Mouse (Mus musculus) heart, adult 2 months (tissue): ENCODE measurements around the gene Lyzl4. TPM values are rescaled to one million over a fixed set of nuclear protein-coding genes. Genes with fewer than 3 reads are reported as not detected.

Experiments used
- DNase-seq, 2 experiments: peaks; one replicate each; pipeline ENCODE4 v3.0.0; 2021
- H3K27ac ChIP-seq: fragments of 200-600 bp; 2 replicates; pipeline ENCODE4 v1.8.1; 2022
- H3K27me3 ChIP-seq: fragments of 200-500 bp; 2 replicates; pipeline ENCODE4 v1.6.1; 2012; ENCODE audit warnings: mild to moderate bottlenecking, low read length, inconsistent platforms, mixed read lengths; ENCODE audit not compliant: control insufficient read depth, insufficient read depth
- H3K36me3 ChIP-seq: fragments of 200-500 bp; 2 replicates; pipeline ENCODE4 v1.6.1; 2012; ENCODE audit warnings: low read length, inconsistent platforms; ENCODE audit not compliant: control insufficient read depth, insufficient read depth
- H3K4me1 ChIP-seq: fragments of 200-500 bp; 2 replicates; pipeline ENCODE4 v1.6.1; 2011; ENCODE audit warnings: low read length; ENCODE audit not compliant: control insufficient read depth, insufficient read depth
- H3K4me3 ChIP-seq: fragments of 200-600 bp; 2 replicates; pipeline ENCODE4 v1.8.1; 2022
- H3K79me2 ChIP-seq: fragments of 200-500 bp; replicated peaks from 2 replicates; pipeline ENCODE4 v1.6.1; 2012; ENCODE audit warnings: mild to moderate bottlenecking, inconsistent platforms, low read length, moderate library complexity, mixed read lengths; ENCODE audit not compliant: control insufficient read depth, insufficient read depth
- H3K9ac ChIP-seq: fragments of 200-500 bp; 2 replicates; pipeline ENCODE4 v1.6.1; 2012; ENCODE audit warnings: low read depth, mild to moderate bottlenecking, control low read depth, inconsistent platforms, low read length, mixed read lengths
- CTCF ChIP-seq: fragments of 200-600 bp; IDR thresholded peaks from 2 replicates; pipeline ENCODE4 v1.8.1; 2022; ENCODE audit warnings: antibody characterized with exemption, mild to moderate bottlenecking, moderate library complexity
- EP300 ChIP-seq: fragments of 200-500 bp; IDR thresholded peaks from 2 replicates; pipeline ENCODE4 v1.6.1; 2011; ENCODE audit warnings: low read depth, low read length, control low read depth; ENCODE audit not compliant: insufficient read depth
- POLR2A ChIP-seq: fragments of 200-500 bp; IDR thresholded peaks from 2 replicates; pipeline ENCODE4 v1.6.1; 2011; ENCODE audit warnings: mild to moderate bottlenecking, low read depth, low read length, control low read depth; ENCODE audit not compliant: insufficient read depth
- WGBS: fragments of 180-500 bp; shearing (Covaris S2); methylation state at CpG from one replicate; pipeline ENCODE4 v1.1.7; 2018; 5-methylcytosine and 5-hydroxymethylcytosine counted together
- intact Hi-C: fragments of 180-260 bp; cut with DNase I; formaldehyde crosslinking; loops from one replicate; pipeline ENCODE4 v1.15.1; 2025
- polyA plus RNA-seq: library from polyadenylated mRNA; depleted of rRNA; stranded (reverse); fragments of >200 nt; gene quantifications from 2 replicates; pipeline ENCODE4 v1.2.3, GENCODE M21; 2012; rRNA removed
- total RNA-seq, 2 experiments: library from RNA; stranded (reverse); gene quantifications; 2 replicates each; pipeline ENCODE4 v1.2.3; 2021

Gene Lyzl4
- total and polyA plus RNA-seq, 3 experiments = 0.12 TPM; not detected in 2

DNA sequence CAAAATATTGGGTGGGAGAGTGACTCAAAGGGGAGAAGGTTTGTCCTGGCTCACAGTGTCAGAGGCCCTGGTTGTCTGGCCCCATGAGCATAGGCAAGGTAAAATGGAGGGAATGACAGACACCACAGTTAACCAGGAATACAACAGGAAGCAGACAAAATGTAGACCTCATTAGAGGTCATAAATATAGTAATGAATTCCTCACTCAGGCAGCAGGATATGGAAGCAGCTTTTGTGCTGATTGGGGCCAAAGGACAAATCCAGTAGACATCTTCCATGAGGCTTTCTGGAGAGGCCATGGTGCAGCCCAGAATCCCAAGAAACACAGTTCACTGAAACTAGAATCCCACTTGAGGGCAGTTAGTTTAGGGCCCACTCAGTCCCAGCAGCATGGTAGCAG is 92.5 kb downstream of the Lyzl4 start:
- Histone ChIP-seq H3K79me2 (no peaks in the 10 kb centered on the region), H3K4me1 (no peaks in the 10 kb centered on the region), H3K36me3 (no peaks in the 10 kb centered on the region), H3K4me3 (no peak overlapping the region), H3K9ac (no peak overlapping the region), H3K27me3 (no peaks in the 10 kb centered on the region), H3K27ac (no peak overlapping the region)
- TF ChIP-seq CTCF = no peak
- no peak for TF ChIP-seq EP300
- TF ChIP-seq POLR2A = no peak
- no peak for DNase-seq
- intact Hi-C loops = no loop called here

DNA sequence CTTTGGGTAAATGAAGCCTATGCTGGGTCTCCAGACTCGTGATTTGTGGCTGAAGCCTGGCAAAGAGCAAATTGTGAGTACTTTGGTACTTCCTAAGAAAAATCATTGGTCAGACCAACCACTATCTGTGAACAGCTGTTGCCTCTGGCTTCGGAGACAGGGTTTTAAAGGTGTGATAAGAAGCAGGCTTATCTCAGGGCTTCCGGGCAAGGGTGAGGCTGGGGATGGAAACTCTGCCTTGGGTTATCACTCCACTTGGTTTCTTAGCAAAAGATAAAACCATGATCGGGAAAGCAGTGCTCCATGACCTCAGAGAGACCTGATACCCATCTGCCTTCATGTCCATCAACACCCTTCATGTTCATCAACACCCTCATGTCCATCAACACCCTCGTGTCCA is 92.9 kb downstream of the Lyzl4 start:
- WGBS = 24% methylated on average over 5 of the region's 5 CpGs
- DNase-seq = no peak
- intact Hi-C loops = no loop called here

DNA sequence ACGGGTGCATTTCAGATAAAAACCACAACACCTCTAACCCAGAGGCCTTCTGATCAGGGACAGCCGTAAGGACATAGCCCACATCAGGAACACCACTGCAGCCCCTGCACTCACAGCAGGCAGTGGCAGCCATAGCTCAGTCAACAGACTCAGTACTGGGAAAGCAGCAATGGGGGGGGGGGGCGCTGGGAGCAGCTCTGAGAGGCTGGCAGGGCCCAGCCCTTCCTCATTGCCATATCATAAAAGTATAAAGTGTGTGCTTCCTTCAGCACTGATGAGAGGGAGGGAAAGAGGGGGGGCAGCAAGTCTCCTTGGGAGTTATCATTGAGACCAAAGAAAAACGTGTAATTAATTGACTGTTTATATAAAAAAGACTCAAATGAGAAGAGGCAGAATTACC is 94.5 kb downstream of the Lyzl4 start:
- no peak for DNase-seq
- Histone ChIP-seq H3K79me2 (no peaks in the 10 kb centered on the region), H3K4me3 (no peak overlapping the region), H3K36me3 (no peaks in the 10 kb centered on the region), H3K27ac (no peak overlapping the region), H3K4me1 (no peaks in the 10 kb centered on the region), H3K27me3 (no peaks in the 10 kb centered on the region), H3K9ac (no peak overlapping the region)
- TF ChIP-seq CTCF (no peak), POLR2A (no peak), EP300 (no peak)
- intact Hi-C loops = no loop called here
- WGBS = 74% methylated on average over 4 of the region's 4 CpGs

More for the DNA sequence above, 92.9 kb downstream of the Lyzl4 start:
- H3K27ac ChIP-seq = no peak overlapping the region
- TF ChIP-seq EP300 = no peak
- TF ChIP-seq POLR2A = no peak
- no peak for TF ChIP-seq CTCF
- no peaks in the 10 kb centered on the region for H3K79me2 ChIP-seq
- H3K27me3 ChIP-seq = no peaks in the 10 kb centered on the region
- H3K4me1 ChIP-seq = no peaks in the 10 kb centered on the region
- no peak overlapping the region for H3K9ac ChIP-seq
- H3K4me3 ChIP-seq = no peak overlapping the region
- no peaks in the 10 kb centered on the region for H3K36me3 ChIP-seq

DNA sequence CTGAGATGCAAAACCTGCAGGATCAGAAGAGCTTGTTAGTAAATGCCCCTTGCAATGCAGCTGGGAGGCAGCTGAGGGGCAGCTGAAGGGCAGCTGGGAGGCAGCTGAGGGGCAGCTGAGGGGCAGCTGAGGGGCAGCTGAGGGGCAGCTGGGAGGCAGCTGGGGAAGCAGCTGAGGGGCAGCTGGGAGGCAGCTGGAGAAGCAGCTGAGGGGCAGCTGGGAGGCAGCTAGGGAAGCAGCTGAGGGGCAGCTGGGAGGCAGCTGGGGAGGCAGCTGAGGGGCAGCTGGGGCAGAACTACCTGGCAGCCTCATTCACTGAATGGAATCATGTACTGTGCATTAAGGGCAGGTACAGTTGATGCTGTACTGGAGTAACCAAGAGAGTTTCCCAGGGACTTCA is 100.4 kb downstream of the Lyzl4 start:
- Histone ChIP-seq H3K27ac (no peak overlapping the region), H3K36me3 (no peaks in the 10 kb centered on the region), H3K9ac (no peak overlapping the region), H3K4me3 (no peak overlapping the region), H3K79me2 (no peaks in the 10 kb centered on the region), H3K4me1 (no peaks in the 10 kb centered on the region), H3K27me3 (no peaks in the 10 kb centered on the region)
- DNase-seq = no peak
- intact Hi-C loops = no loop called here
- TF ChIP-seq POLR2A = no peak
- TF ChIP-seq EP300 = no peak
- no peak for TF ChIP-seq CTCF

DNA sequence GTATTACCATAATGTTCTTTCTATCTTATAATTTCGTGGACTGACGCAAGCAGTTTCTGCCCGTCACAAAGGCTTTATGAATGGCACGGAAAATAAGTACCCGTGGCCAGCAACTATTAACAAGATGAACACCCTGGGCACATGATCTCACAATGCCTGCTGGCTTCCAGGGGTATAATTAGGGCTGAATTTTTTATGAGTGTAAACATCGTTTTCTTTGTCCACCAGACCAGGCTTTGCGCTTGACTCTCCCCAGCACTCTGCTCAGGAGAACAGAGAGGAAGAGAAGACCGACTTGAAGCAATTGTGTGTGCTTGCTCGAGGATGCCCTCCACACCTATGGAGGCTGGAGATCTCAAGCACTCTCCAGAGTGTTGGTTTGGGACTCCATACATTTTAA is 109.3 kb downstream of the Lyzl4 start:
- no peaks in the 10 kb centered on the region for H3K79me2 ChIP-seq
- no peaks in the 10 kb centered on the region for H3K36me3 ChIP-seq
- no peaks in the 10 kb centered on the region for H3K4me1 ChIP-seq
- intact Hi-C loops = no loop called here
- H3K9ac ChIP-seq = no peak overlapping the region
- no peak for TF ChIP-seq CTCF
- no peak for TF ChIP-seq EP300
- TF ChIP-seq POLR2A = no peak
- H3K27me3 ChIP-seq = no peaks in the 10 kb centered on the region
- no peak overlapping the region for H3K27ac ChIP-seq
- no peak overlapping the region for H3K4me3 ChIP-seq
- DNase-seq = no peak
- 89% methylated on average over 9 of the region's 9 CpGs for WGBS

DNA sequence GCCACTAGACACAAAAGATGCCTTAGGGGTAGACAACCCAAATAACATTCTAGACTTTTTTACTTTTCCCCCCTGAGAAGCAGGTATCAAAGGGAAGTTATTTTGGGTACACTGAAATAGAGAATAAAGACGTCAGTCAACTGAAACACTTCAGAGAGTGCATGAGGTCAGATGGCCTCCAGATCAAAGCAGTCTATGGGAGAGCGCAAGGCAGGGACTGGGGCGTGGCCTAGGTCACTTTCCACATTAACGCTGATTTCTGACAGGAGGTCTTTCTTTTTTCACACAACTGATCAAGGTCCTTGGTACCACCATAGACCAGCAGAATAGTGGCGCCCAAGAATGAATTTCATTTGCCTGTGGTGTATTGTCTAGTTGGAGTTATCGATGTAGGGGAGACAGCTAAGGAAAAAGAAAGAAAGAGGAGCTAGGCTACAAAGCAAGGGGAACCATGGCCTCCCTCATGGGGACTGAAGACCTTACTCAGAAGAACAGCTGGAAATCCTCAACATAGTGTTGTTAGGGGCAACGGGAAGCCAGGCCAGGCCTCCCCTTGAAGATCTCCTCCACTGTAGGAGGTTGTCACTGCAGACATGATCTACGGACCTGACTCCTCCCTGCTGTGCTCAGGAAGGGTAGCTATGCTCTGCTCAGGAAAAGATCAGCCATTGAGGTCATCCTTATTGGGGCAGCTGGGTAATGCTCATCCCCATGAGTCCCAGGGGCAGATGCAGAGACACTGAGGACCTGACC is 113.1 kb downstream of the Lyzl4 start:
- 80% methylated on average over 8 of the region's 8 CpGs for WGBS
- intact Hi-C loops = no loop called here
- Histone ChIP-seq H3K9ac (no peak overlapping the region), H3K27me3 (no peaks in the 10 kb centered on the region), H3K4me3 (no peak overlapping the region), H3K4me1 (no peaks in the 10 kb centered on the region), H3K27ac (no peak overlapping the region), H3K79me2 (no peaks in the 10 kb centered on the region), H3K36me3 (no peaks in the 10 kb centered on the region)
- no peak for DNase-seq
- TF ChIP-seq EP300 = no peak
- TF ChIP-seq POLR2A = no peak
- no peak for TF ChIP-seq CTCF

Other genes with a start within 250 kb of the Lyzl4 start
- not detected for gene Cck, start 146.4 kb downstream of the Lyzl4 start, total RNA-seq
- gene Cck, start 146.4 kb downstream of the Lyzl4 start, polyA plus RNA-seq = 0.35 and 0.47 TPM in 2 replicates
- 1 to 10 TPM; 1.2 to 1.4 TPM for gene Vipr1, start 620 bp upstream of the Lyzl4 start, total RNA-seq
- gene Vipr1, start 620 bp upstream of the Lyzl4 start, polyA plus RNA-seq = 0.41 and 0.45 TPM in 2 replicates
- gene Sec22c, start 63.4 kb upstream of the Lyzl4 start, total RNA-seq = 1 to 10 TPM; 3.9 to 5.0 TPM
- 6.7 and 9.5 TPM in 2 replicates for gene Sec22c, start 63.4 kb upstream of the Lyzl4 start, polyA plus RNA-seq
- 100 to 1,000 TPM; 125 to 138 TPM for gene Ss18l2, start 68.2 kb upstream of the Lyzl4 start, total RNA-seq
- gene Ss18l2, start 68.2 kb upstream of the Lyzl4 start, polyA plus RNA-seq = 103 and 154 TPM in 2 replicates
- 10 to 100 TPM; 28.7 to 33.1 TPM for gene Nktr, start 77.1 kb upstream of the Lyzl4 start, total RNA-seq
- gene Nktr, start 77.1 kb upstream of the Lyzl4 start, polyA plus RNA-seq = 23.1 and 39.2 TPM in 2 replicates
- 100 to 1,000 TPM; 117 to 130 TPM for gene Zfp651, start 117.2 kb upstream of the Lyzl4 start, total RNA-seq
- gene Zfp651, start 117.2 kb upstream of the Lyzl4 start, polyA plus RNA-seq = 67.7 and 84.2 TPM in 2 replicates
- 10 to 100 TPM; 12.3 to 17.4 TPM for gene Klhl40, start 135.5 kb upstream of the Lyzl4 start, total RNA-seq
- gene Klhl40, start 135.5 kb upstream of the Lyzl4 start, polyA plus RNA-seq = 11.0 and 13.1 TPM in 2 replicates
- gene Hhatl, start 150.4 kb upstream of the Lyzl4 start, total RNA-seq = 100 to 1,000 TPM in 1 of 2 experiments, 10 to 100 TPM in 1; 96.3 to 111 TPM
- 201 and 224 TPM in 2 replicates for gene Hhatl, start 150.4 kb upstream of the Lyzl4 start, polyA plus RNA-seq
- gene Ccdc13, start 197.4 kb upstream of the Lyzl4 start, total RNA-seq = not detected
- 0.32 and 0.49 TPM in 2 replicates for gene Ccdc13, start 197.4 kb upstream of the Lyzl4 start, polyA plus RNA-seq
- gene Higd1a, start 216.3 kb upstream of the Lyzl4 start, total RNA-seq = 100 to 1,000 TPM; 198 to 199 TPM
- 71.7 and 106 TPM in 2 replicates for gene Higd1a, start 216.3 kb upstream of the Lyzl4 start, polyA plus RNA-seq